Mouse (Mus musculus) testis, adult 2 months (tissue): ENCODE data around the gene Tmem107. TPM values are rescaled to one million over a fixed set of nuclear protein-coding genes. Genes with fewer than 3 reads are reported as not detected.

Source experiments
- H3K27ac ChIP-seq: fragments of 200-500 bp; 2 replicates; pipeline ENCODE4 v1.5.1; 2012; ENCODE audit warnings: low read depth, low read length; ENCODE audit not compliant: control insufficient read depth, insufficient read depth
- H3K27me3 ChIP-seq: fragments of 200-500 bp; 2 replicates; pipeline ENCODE4 v1.6.1; 2012; ENCODE audit warnings: mild to moderate bottlenecking, low read length, moderate library complexity; ENCODE audit not compliant: control insufficient read depth, insufficient read depth
- H3K36me3 ChIP-seq: fragments of 200-500 bp; 2 replicates; pipeline ENCODE4 v1.6.1; 2012; ENCODE audit warnings: mild to moderate bottlenecking, low read length; ENCODE audit not compliant: control insufficient read depth, insufficient read depth
- H3K4me1 ChIP-seq: fragments of 200-500 bp; 2 replicates; pipeline ENCODE4 v1.6.1; 2012; ENCODE audit warnings: low read length; ENCODE audit not compliant: control insufficient read depth, insufficient read depth
- H3K4me3 ChIP-seq: fragments of 200-500 bp; 2 replicates; pipeline ENCODE4 v1.5.1; 2012; ENCODE audit warnings: low read depth, mild to moderate bottlenecking, low read length, moderate library complexity, mixed read lengths; ENCODE audit not compliant: control insufficient read depth
- CTCF ChIP-seq: fragments of 200-500 bp; IDR thresholded peaks from 2 replicates; pipeline ENCODE4 v1.5.1; 2012; ENCODE audit warnings: low read depth, mild to moderate bottlenecking, inconsistent platforms, low read length, moderate library complexity; ENCODE audit not compliant: control insufficient read depth, insufficient read depth, insufficient replicate concordance
- POLR2A ChIP-seq: fragments of 200-500 bp; IDR thresholded peaks from 2 replicates; pipeline ENCODE4 v1.6.1; 2012; ENCODE audit warnings: low read depth, mild to moderate bottlenecking, inconsistent platforms, low read length, moderate library complexity; ENCODE audit not compliant: control insufficient read depth
- polyA plus RNA-seq: library from polyadenylated mRNA; depleted of rRNA; stranded (reverse); fragments of >200 nt; gene quantifications from 2 replicates; pipeline ENCODE4 v1.2.3, GENCODE M21; 2012

Gene Tmem107
- polyA plus RNA-seq, 1 experiment, result 135 TPM

GRCm38 (mm10) chr11:69106299-69106698, 35.7 kb downstream of the Tmem107 start:
- peaks cover 4% of the 10 kb centered on the region for H3K4me1 ChIP-seq
- H3K27ac ChIP-seq, result no peak overlapping the region
- H3K4me3 ChIP-seq, result no peak overlapping the region; the same call in 1 of the 2 replicates
- peaks cover 5% of the 10 kb centered on the region for H3K36me3 ChIP-seq
- H3K27me3 ChIP-seq, result no peaks in the 10 kb centered on the region
- no peak for TF ChIP-seq POLR2A
- TF ChIP-seq CTCF, result no peak

- Histone ChIP-seq H3K36me3 (peaks cover 2% of the 10 kb centered on the region), H3K27me3 (no peaks in the 10 kb centered on the region)
Measured at GRCm38 (mm10) chr11:69106842-69107241, 36.2 kb downstream of the Tmem107 start.

GRCm38 (mm10) chr11:69107676-69108075, 37.1 kb downstream of the Tmem107 start:
- Histone ChIP-seq H3K4me1 (peaks cover 4% of the 10 kb centered on the region), H3K27me3 (no peaks in the 10 kb centered on the region), H3K4me3 (no peak overlapping the region), H3K36me3 (peaks cover 2% of the 10 kb centered on the region), H3K27ac (no peak overlapping the region)
- no peak for TF ChIP-seq CTCF
- no peak for TF ChIP-seq POLR2A

More at GRCm38 (mm10) chr11:69106842-69107241, 36.2 kb downstream of the Tmem107 start:
- Histone ChIP-seq H3K4me3 (no peak overlapping the region), H3K27ac (no peak overlapping the region), H3K4me1 (peaks cover 4% of the 10 kb centered on the region)
- TF ChIP-seq CTCF (no peak), POLR2A (no peak)

- H3K4me3 ChIP-seq, result no peak overlapping the region
- peaks cover 2% of the 10 kb centered on the region; the same call in 1 of the 2 replicates for H3K36me3 ChIP-seq
- TF ChIP-seq CTCF, result no peak
- no peak for TF ChIP-seq POLR2A
Measured at GRCm38 (mm10) chr11:69108223-69108622, 37.6 kb downstream of the Tmem107 start.

GRCm38 (mm10) chr11:69109032-69109900, 38.7 kb downstream of the Tmem107 start:
- TF ChIP-seq POLR2A, result no peak
- no peak for TF ChIP-seq CTCF
- Histone ChIP-seq H3K27ac (no peak overlapping the region), H3K4me1 (peaks cover 4% of the 10 kb centered on the region), H3K36me3 (peaks cover 2% of the 10 kb centered on the region; the same call in 1 of the 2 replicates), H3K27me3 (no peaks in the 10 kb centered on the region), H3K4me3 (no peak overlapping the region)

More at GRCm38 (mm10) chr11:69108223-69108622, 37.6 kb downstream of the Tmem107 start:
- Histone ChIP-seq H3K4me1 (peaks cover 4% of the 10 kb centered on the region), H3K27ac (no peak overlapping the region), H3K27me3 (no peaks in the 10 kb centered on the region)

- TF ChIP-seq CTCF, result no peak
- Histone ChIP-seq H3K4me1 (peaks cover 4% of the 10 kb centered on the region), H3K36me3 (peaks cover 2% of the 10 kb centered on the region; the same call in 1 of the 2 replicates), H3K4me3 (peak overlapping the region; percentile 56), H3K27me3 (no peaks in the 10 kb centered on the region), H3K27ac (no peak overlapping the region; the same call in 1 of the 2 replicates)
Measured at GRCm38 (mm10) chr11:69110319-69111046, 39.9 kb downstream of the Tmem107 start.
